Mouse (Mus musculus): ENCODE measurements at regions not wholly inside any gene's neighbourhood (a gene's known extent, or its start where the extent isn't known, plus 50 kb on each side); places are given as distances from the start of the nearest gene placed in this dataset.
A peak's percentile ranks its signal among the peaks of the same experiment; 100 is the strongest.

GRCm38 (mm10) chr5:111917643-111918252, 184.0 kb downstream of the Gm26897 start:
- Histone ChIP-seq H3K27me3 (ENCODE audit: insufficient read depth, low read length) (no peaks in the 10 kb centered on the region), H3K9ac (replicated peaks; ENCODE audit: low read length, poor library complexity, severe bottlenecking) (no peak overlapping the region), H3K27ac (ENCODE audit: low read depth, low read length) (peak overlapping the region; percentile 68), H3K4me1 (ENCODE audit: insufficient read depth, low read length) (peaks cover 11% of the 10 kb centered on the region; the same call in 1 of the 2 replicates), H3K36me3 (ENCODE audit: insufficient read depth, low read length) (no peaks in the 10 kb centered on the region), H3K4me3 (ENCODE audit: low read depth, low read length) (no peak overlapping the region), H3K9me3 (ENCODE audit: low read length) (no peaks in the 10 kb centered on the region), H3K4me2 (ENCODE audit: low read depth, low read length, poor library complexity, severe bottlenecking) (0 out of 2 replicates have a peak overlapping the region, but pooled peaks have one; percentile 15)
- DNase-seq (ENCODE audit: low spot score) (peak; percentile 71), ATAC-seq (ENCODE audit: low FRiP score) (peak; percentile 85)
- 9% methylated on average over 8 of the region's 8 CpGs for WGBS
- TF ChIP-seq CTCF (IDR thresholded peaks at IDR 0.05): 0 out of 2 replicates have a peak, but pooled peaks have one; percentile 14

- no peak for ATAC-seq (ENCODE audit: low FRiP score)
- H3K9ac ChIP-seq (replicated peaks; ENCODE audit: low read length, poor library complexity, severe bottlenecking): no peak overlapping the region
- no peak for DNase-seq (ENCODE audit: low spot score)
- no peaks in the 10 kb centered on the region for H3K27me3 ChIP-seq (ENCODE audit: insufficient read depth, low read length)
- no peak overlapping the region for H3K4me3 ChIP-seq (ENCODE audit: low read depth, low read length)
- H3K4me2 ChIP-seq (ENCODE audit: low read depth, low read length, poor library complexity, severe bottlenecking): no peak overlapping the region
- H3K36me3 ChIP-seq (ENCODE audit: insufficient read depth, low read length): no peaks in the 10 kb centered on the region
- H3K9me3 ChIP-seq (ENCODE audit: low read length): no peaks in the 10 kb centered on the region
- peaks cover 13% of the 10 kb centered on the region; the same call in 1 of the 2 replicates for H3K4me1 ChIP-seq (ENCODE audit: insufficient read depth, low read length)
- H3K27ac ChIP-seq (ENCODE audit: low read depth, low read length): no peak overlapping the region
- 84% methylated on average over 14 of the region's 14 CpGs for WGBS
- TF ChIP-seq CTCF (IDR thresholded peaks at IDR 0.05): no peak
Measured at GRCm38 (mm10) chr5:111918888-111919287, 185.2 kb downstream of the Gm26897 start.

- 0 out of 2 replicates have a peak, but pooled peaks have one; percentile 27 for ATAC-seq (ENCODE audit: low FRiP score)
- Histone ChIP-seq H3K27me3 (ENCODE audit: insufficient read depth, low read length) (no peaks in the 10 kb centered on the region), H3K4me1 (ENCODE audit: insufficient read depth, low read length) (peaks cover 16% of the 10 kb centered on the region; the same call in 1 of the 2 replicates), H3K36me3 (ENCODE audit: insufficient read depth, low read length) (no peaks in the 10 kb centered on the region), H3K9me3 (ENCODE audit: low read length) (no peaks in the 10 kb centered on the region), H3K9ac (replicated peaks; ENCODE audit: low read length, poor library complexity, severe bottlenecking) (no peak overlapping the region), H3K4me2 (ENCODE audit: low read depth, low read length, poor library complexity, severe bottlenecking) (no peak overlapping the region), H3K27ac (ENCODE audit: low read depth, low read length) (no peak overlapping the region), H3K4me3 (ENCODE audit: low read depth, low read length) (no peak overlapping the region)
- peak; percentile 32 for TF ChIP-seq CTCF (IDR thresholded peaks at IDR 0.05)
- WGBS: 40% methylated on average over 18 of the region's 18 CpGs
- peak; percentile 79 for DNase-seq (ENCODE audit: low spot score)
Measured at GRCm38 (mm10) chr5:111922991-111923701, 189.4 kb downstream of the Gm26897 start.

GRCm38 (mm10) chr5:111925757-111926156, 192.0 kb downstream of the Gm26897 start:
- Histone ChIP-seq H3K27me3 (ENCODE audit: insufficient read depth, low read length) (no peaks in the 10 kb centered on the region), H3K36me3 (ENCODE audit: insufficient read depth, low read length) (no peaks in the 10 kb centered on the region), H3K4me2 (ENCODE audit: low read depth, low read length, poor library complexity, severe bottlenecking) (no peak overlapping the region), H3K9me3 (ENCODE audit: low read length) (no peaks in the 10 kb centered on the region), H3K9ac (replicated peaks; ENCODE audit: low read length, poor library complexity, severe bottlenecking) (no peak overlapping the region), H3K4me3 (ENCODE audit: low read depth, low read length) (no peak overlapping the region), H3K4me1 (ENCODE audit: insufficient read depth, low read length) (peaks cover 22% of the 10 kb centered on the region; the same call in 1 of the 2 replicates), H3K27ac (ENCODE audit: low read depth, low read length) (peak overlapping the region; percentile 32; the same call in 1 of the 2 replicates)
- TF ChIP-seq CTCF (IDR thresholded peaks at IDR 0.05): 0 out of 2 replicates have a peak, but pooled peaks have one; percentile 23
- no peak for ATAC-seq (ENCODE audit: low FRiP score)
- WGBS: 25% methylated on average over 6 of the region's 6 CpGs
- no peak for DNase-seq (ENCODE audit: low spot score)

- Histone ChIP-seq H3K4me3 (ENCODE audit: low read depth, low read length) (no peak overlapping the region), H3K4me2 (ENCODE audit: low read depth, low read length, poor library complexity, severe bottlenecking) (no peak overlapping the region), H3K4me1 (ENCODE audit: insufficient read depth, low read length) (peaks cover 12% of the 10 kb centered on the region; the same call in 1 of the 2 replicates), H3K27ac (ENCODE audit: low read depth, low read length) (no peak overlapping the region), H3K36me3 (ENCODE audit: insufficient read depth, low read length) (no peaks in the 10 kb centered on the region), H3K9ac (replicated peaks; ENCODE audit: low read length, poor library complexity, severe bottlenecking) (no peak overlapping the region), H3K9me3 (ENCODE audit: low read length) (0 out of 2 replicates have a peak, but pooled peaks cover 3% of the 10 kb centered on the region), H3K27me3 (ENCODE audit: insufficient read depth, low read length) (no peaks in the 10 kb centered on the region)
- ATAC-seq (ENCODE audit: low FRiP score): no peak
- 29% methylated on average over 15 of the region's 15 CpGs for WGBS
- TF ChIP-seq CTCF (IDR thresholded peaks at IDR 0.05): no peak
- DNase-seq (ENCODE audit: low spot score): no peak
Measured at GRCm38 (mm10) chr5:111929180-111929990, 195.7 kb downstream of the Gm26897 start.
